Mouse (Mus musculus) T-helper 2 cell (primary cell): ENCODE measurements around the gene Actr3.

Experiments used
- in situ Hi-C: fragments of 300-600 bp; cut with MboI, MseI; formaldehyde crosslinking; loops from one replicate; pipeline ENCODE4 v1.15.1; 2025; ENCODE audit warnings: high pct_unique_total_duplicates

Gene Actr3

GRCm38 (mm10) chr1:125435369-125436135 is at the start of gene Actr3:
Gene Actr3, minus strand, starts transcription at chr1:125435727.
- in situ Hi-C loops, result loop anchor here (5.0 to 10.0 kb wide), 3 partner anchors 42 to 129 kb away; partner anchors contain the start of gene Slc35f5

GRCm38 (mm10) chr1:125482459-125483287 is 47.1 kb upstream of the Actr3 start:
- in situ Hi-C loops, result no loop called here

- in situ Hi-C loops, result no loop called here
Observed at GRCm38 (mm10) chr1:125481842-125482241, 46.3 kb upstream of the Actr3 start.

- in situ Hi-C loops, result loop anchor here (5.0 kb wide), 1 partner anchor 41 kb away; the partner anchor contains the start of gene Actr3
Observed at GRCm38 (mm10) chr1:125478588-125478987, 43.1 kb upstream of the Actr3 start.

DNA sequence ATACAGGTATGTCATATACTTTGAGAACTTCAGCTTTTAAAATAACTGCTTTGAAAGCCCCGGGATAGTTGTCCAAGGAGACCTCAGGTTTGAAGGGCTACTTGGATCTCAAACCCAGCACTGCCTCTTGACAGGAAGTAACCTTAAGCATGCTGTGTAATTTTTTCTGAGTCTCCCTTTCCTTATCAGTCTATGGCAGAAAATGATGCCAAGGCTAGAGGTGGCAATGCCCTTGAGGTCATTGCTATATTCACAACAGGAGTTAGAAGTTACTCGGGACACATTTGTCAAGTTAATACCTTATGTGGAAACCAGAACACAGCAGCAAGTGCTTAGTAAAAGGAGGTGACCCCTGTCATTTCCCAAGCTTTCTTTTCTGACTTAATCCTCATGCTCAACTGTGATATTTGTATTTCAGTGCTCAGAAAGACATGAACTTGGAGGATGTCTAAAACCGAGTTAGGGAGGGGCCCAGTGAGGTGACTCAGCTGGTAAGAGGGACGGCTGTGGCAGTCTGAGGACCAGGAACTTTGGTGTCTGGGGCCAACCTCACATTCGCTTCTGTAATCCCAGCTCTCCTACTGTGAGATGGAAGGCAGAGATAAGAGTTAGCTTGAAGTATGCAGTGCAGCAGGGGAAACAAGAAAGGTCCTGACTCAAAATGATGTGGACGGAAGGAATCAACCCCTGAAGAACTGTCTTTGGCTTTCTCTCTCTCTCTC is 40.6 kb upstream of the Actr3 start:
- in situ Hi-C loops, result loop anchor here (5.0 kb wide), 1 partner anchor 39 kb away; the partner anchor contains the start of gene Actr3

GRCm38 (mm10) chr1:125473866-125474265 is 38.3 kb upstream of the Actr3 start:
- in situ Hi-C loops, result no loop called here

DNA sequence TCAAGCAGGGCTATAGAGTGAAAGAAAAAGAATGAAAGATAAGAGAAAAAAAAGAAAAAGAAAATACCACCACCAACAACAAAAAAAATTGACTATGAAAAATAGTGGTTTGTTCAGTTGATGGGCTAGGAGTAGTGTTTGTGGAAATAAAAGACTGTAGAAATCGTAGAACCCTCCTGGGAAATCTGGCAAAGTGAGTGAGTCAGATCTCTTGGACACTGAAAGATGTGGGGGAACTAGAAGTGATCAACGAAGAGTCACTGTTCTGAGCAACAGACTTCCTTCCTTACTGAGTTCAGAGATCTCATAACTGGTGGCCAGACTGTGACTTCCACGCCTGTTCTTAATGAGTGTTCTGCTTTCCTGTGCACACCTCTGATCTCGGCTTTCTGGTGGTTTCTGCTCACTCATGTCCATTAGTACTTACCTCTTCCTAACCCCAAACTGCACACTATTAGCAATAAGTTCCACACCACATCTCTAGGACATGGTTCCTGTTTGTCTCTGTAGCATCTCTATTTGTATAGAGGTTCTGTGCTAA is 37.7 kb upstream of the Actr3 start:
- in situ Hi-C loops, result no loop called here

DNA sequence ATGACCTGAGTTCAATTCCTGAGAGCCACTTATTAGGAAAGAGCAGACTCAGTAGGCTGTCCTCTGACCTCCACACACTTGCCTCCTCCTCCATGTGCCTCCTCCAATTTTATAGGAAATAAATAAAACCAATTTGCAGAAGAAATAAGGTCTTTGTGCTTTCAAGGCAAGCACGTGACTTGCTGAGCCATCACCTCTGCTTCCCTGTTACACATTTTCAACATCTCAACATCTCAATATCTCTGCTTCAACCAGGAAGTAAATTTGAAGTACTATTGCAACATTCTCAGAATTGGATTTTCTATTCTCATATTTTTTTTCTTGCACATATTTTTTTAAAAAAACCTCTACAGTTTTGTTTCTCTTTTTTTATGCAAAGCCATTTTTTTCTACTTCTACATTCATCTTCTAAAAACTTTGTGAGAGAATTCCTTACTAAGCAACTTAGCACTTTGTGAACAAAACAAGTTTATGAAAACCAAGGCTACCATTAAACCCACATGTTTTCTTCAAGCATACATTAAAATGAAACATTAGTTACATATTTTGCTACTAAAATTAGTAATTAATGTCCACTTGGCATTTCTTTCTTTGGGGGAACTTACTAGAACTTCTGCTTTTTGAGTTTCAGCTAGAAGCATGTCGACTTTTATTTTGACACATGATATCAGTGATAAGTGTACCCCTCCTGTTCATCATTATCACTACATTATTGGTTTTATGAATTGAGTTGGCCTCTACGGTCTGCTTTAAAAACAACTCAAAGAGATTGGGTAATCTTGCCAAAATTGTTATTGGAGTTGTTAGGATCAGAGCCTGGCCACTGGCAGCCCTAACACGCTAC is 35.5 kb upstream of the Actr3 start:
- in situ Hi-C loops, result no loop called here

DNA sequence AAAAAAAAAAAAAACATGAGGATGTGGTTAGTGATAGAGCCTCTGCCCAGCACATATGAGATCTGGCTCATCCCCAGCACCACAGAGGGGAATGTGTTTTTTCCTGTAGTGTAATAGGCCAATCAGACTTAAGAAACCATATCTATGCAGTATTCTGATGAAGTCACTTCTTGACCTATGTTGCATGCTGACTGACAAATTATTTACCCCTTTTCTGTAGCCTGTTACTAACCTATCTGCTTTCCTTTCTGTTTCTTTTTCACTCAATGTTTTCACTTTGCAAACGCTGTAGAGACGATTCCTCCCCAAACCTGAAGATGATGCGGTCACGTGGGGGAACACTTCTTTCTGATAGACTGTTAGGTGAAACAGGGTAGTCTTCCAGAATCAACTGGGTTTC is 32.4 kb upstream of the Actr3 start:
- in situ Hi-C loops, result no loop called here

GRCm38 (mm10) chr1:125466621-125467257 is 31.2 kb upstream of the Actr3 start:
- in situ Hi-C loops, result no loop called here

GRCm38 (mm10) chr1:125464011-125464410 is 28.5 kb upstream of the Actr3 start:
- in situ Hi-C loops, result no loop called here

DNA sequence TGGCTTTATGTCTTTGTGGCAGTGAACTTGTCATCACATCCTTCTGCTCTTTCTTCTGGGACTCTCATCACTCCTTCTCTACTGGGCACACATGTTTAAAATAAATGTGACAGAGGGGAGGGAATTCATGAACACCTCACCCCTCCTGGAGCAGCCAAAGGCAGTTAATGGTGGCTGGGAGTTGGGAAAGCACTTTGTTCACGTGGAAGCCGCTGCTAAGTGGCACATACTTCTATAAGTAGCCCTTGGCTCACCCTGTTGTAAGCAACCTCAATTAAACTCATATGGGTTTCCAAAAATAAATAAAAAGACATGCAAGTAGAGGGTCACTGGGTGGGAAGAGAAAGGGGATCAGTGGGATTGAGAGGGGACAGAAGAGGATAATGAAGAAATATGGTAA is 27.8 kb upstream of the Actr3 start:
- in situ Hi-C loops, result no loop called here

DNA sequence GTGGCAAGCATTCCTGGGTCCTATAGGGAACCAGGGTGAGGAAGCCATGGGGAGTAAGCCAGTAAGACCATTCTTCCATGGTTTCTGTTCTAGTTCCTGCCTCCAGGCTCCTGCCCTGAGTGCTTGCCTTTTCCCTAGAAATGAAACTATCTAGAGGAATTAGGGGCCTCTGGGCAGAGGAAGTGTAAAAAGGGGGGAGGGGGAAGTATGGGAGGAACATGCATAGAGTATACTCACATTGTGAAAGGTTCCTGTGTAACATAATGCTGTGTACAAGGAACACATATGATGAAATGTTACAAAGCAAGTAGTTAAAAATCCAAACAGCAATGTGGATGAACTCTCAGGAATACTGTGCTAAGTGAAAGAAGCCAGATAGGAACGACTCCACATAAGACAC is 27.4 kb upstream of the Actr3 start:
- in situ Hi-C loops, result no loop called here

GRCm38 (mm10) chr1:125458531-125458930 is 23.0 kb upstream of the Actr3 start:
- in situ Hi-C loops, result no loop called here

DNA sequence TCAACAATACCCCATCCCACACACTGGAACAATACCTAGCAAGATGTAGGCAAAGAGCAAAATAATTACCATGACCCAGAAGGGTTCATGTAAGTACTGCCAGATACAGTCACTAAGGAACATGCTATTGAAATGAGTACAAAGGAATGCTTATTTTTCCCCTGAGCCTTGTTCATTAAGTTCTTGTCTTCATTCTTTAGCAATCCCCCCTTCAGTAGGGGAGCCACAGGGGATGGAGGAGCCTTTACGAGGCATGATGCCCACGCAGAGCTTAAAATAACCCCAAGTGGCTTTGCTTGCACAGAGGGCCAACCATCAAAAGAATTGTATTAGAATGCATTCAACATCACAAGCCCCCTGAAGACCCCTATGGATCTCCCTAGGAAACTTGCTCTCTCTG is 19.6 kb upstream of the Actr3 start:
- in situ Hi-C loops, result no loop called here

GRCm38 (mm10) chr1:125450282-125451000 is 14.9 kb upstream of the Actr3 start:
- in situ Hi-C loops, result no loop called here

DNA sequence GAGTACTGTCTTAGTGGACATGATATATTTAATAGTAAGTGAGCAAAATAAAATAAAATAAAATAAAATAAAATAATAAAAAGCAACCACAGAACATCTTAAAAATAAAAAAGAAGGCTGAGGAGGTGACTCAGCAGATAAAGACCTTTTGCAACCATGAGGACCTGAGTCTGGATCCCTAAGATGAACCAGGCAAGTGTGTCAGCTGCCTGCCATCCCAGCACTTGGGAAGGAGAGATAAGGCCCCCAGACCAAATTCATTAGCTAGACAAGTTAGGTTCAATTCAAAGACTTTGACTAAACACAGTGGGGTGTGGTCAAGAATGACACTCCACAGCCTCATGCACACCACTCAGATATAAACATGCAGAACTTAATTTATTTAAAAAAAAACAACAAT is 12.4 kb upstream of the Actr3 start:
- in situ Hi-C loops, result no loop called here

DNA sequence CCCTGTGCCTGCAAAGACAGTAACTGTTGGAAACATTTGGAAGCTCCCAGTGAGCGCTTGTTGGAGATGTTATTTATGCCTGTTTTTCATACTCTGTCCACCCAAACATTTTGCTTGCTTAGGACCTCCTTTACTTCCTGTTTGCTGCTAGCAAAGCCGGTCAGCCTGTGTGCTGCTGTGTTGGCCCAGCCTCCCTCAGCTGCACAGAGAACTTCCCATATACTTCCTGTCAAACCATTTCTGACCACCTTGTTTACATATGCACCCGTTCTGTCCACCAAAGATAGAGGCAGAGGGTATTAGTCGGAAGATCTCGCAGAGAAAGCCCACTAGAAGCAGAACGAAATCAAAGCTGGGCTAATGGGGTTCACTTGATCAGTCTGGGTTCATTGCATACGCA is 6.2 kb upstream of the Actr3 start:
- in situ Hi-C loops, result no loop called here

DNA sequence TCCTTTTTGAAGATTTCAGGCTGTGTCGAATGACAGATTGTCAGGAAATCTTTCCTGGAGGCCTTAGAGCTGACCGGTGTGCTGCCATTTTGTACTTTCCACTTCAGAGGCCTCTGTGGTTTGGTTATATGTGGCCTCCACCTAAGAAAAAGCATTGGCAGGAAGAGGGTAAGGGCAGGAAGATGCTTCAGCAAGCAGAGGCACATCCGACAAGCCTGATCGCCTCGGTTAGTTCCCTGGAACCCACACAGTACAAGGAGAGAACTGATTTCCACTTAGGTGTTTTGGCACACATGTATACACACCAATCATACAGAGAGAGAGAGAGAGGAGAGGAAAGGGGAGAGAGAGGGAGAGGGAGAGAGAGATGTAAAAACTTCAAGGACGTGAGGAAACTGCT is 5.7 kb upstream of the Actr3 start:
- in situ Hi-C loops, result no loop called here

- in situ Hi-C loops, result loop anchor here (5.0 to 10.0 kb wide), 3 partner anchors 38 to 125 kb away; partner anchors contain the start of gene Slc35f5
Observed at GRCm38 (mm10) chr1:125439556-125439955, 4.0 kb upstream of the Actr3 start.
